Mouse (Mus musculus) olfactory bulb, adult 2 months (tissue): ENCODE measurements at regions not wholly inside any gene's neighbourhood (a gene's known extent, or its start where the extent isn't known, plus 50 kb on each side); places are given as distances from the start of the nearest gene placed in this dataset.

Experiments
- H3K27ac ChIP-seq: fragments of 200-500 bp; 2 replicates; pipeline ENCODE4 v1.5.1; 2012; ENCODE audit warnings: low read depth, low read length; ENCODE audit not compliant: insufficient read depth
- H3K4me1 ChIP-seq: fragments of 200-500 bp; 2 replicates; pipeline ENCODE4 v1.6.1; 2012; ENCODE audit warnings: low read length; ENCODE audit not compliant: control insufficient read depth, insufficient read depth
- H3K4me3 ChIP-seq: fragments of 200-500 bp; 2 replicates; pipeline ENCODE4 v1.5.1; 2012; ENCODE audit warnings: mild to moderate bottlenecking, low read depth, low read length, moderate library complexity; ENCODE audit not compliant: insufficient read depth
- CTCF ChIP-seq: fragments of 200-500 bp; IDR thresholded peaks from 2 replicates; pipeline ENCODE4 v1.5.1; 2012; ENCODE audit warnings: low read depth, mild to moderate bottlenecking, low read length, moderate library complexity; ENCODE audit not compliant: insufficient read depth
- POLR2A ChIP-seq: fragments of 200-500 bp; IDR thresholded peaks from 2 replicates; pipeline ENCODE4 v1.6.1; 2012; ENCODE audit warnings: mild to moderate bottlenecking, low read depth, low read length, moderate library complexity; ENCODE audit not compliant: insufficient read depth
- WGBS: fragments of 180-500 bp; shearing (Covaris S2); methylation state at CpG from one replicate; pipeline ENCODE4 v1.1.7; 2018; 5-methylcytosine and 5-hydroxymethylcytosine counted together

GRCm38 (mm10) chr17:22673891-22674622 is 73.3 kb downstream of the Vmn2r112 start:
- 21% methylated on average over 16 of the region's 16 CpGs for WGBS
- Histone ChIP-seq H3K4me3 (peak overlapping the region; percentile 42), H3K27ac (no peak overlapping the region), H3K4me1 (0 out of 2 replicates have a peak, but pooled peaks cover 2% of the 10 kb centered on the region)
- TF ChIP-seq CTCF (no peak), POLR2A (no peak)
